Mouse (Mus musculus) gastrocnemius, postnatal 4 days (tissue): Measurements from ENCODE around the gene Ppfia1. TPM values are rescaled to one million over a fixed set of nuclear protein-coding genes. Genes with fewer than 3 reads are reported as not detected.

ENCODE experiments used
- DNase-seq, 2 experiments: peaks; one replicate each; pipeline ENCODE4 v3.0.0; 2021 to 2022; ENCODE audit warnings: low spot score in 2 of 2, mixed read lengths in 2 of 2
- total RNA-seq, 2 experiments: library from RNA; stranded (reverse); gene quantifications; 2 replicates each; pipeline ENCODE4 v1.2.3; 2021

Gene Ppfia1
- total RNA-seq, 2 experiments from 2014 or later = 43.2 to 51.8 TPM

GRCm38 (mm10) chr7:144490201-144490873 lies 63.2 kb downstream of the Ppfia1 start:
- DNase-seq = no peak

GRCm38 (mm10) chr7:144489067-144489774 lies 64.3 kb downstream of the Ppfia1 start:
- DNase-seq = peak in 1 of 2 experiments; percentile 25

GRCm38 (mm10) chr7:144480314-144480713 lies 73.2 kb downstream of the Ppfia1 start:
- no peak for DNase-seq

- DNase-seq = no peak
Measured at GRCm38 (mm10) chr7:144479569-144479968, 74.0 kb downstream of the Ppfia1 start.

GRCm38 (mm10) chr7:144475741-144476140 lies 77.8 kb downstream of the Ppfia1 start:
- DNase-seq = no peak

DNA sequence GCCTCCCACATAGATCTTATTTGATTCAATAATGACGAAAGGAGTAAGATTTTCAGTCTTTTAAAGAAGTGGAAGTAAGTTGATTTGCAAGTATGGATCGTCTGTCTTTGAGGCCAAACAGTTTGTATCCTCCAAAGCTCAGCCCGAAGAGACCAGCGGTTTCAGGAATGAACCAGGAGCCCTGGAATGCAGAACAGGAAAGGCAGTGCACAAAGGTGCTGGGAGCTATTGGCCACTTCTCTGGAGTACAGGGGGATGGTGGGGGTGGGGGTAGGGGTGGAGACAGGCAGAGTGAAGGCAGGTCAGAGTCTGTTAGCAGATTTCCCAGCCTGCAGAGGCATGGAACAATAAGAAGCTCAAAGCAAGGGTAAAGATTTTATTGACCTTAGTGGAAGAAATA lies 80.0 kb downstream of the Ppfia1 start:
- no peak for DNase-seq

DNA sequence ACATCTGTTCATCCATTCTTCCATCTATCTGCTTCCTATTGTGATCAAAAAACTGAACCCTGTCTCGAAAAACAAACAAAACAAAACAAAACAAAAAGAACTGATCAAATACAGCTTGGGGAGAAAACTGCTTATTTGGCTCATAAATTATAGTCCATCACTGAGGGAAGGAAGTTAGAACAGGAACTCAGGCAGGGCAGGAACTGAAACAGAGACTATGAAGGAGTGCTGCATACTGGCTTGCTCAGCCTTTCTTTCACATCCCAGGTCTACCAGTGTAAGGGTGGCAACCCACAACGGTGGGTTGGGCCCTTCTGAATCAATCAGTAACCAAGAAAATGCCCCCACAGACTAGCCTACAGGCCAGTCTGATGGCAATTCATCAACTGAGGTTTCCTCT lies 82.4 kb downstream of the Ppfia1 start:
- no peak for DNase-seq

DNA sequence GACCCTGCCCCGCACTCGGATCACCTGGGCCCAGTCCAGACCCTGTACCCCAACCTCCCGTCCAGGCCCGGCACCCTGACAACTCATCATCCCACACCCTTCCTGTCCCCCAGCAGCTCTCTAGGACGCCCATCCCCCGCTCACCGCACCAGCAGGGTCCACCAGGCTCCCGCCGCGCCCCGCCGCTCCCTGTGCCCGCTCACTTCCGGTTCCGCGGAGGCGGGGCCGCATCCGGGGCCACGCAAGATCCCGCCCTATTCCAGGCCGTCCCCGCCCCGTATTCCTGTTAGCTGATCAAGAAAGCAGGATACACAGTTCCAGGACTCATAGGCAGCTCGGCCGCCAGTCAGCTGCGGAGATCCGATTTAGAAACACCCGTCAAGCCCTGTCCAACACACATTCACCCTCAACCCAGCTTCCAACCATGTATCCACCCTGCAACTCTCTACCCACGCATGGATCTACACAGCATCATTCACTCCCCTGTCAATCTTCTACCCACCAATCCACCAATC lies 82.9 kb downstream of the Ppfia1 start, which contains the start of gene Cttn:
Gene Cttn (minus strand): TSS at position 465 of the 515 bp plus-strand sequence.
- peak; percentile 88 for DNase-seq

GRCm38 (mm10) chr7:144469908-144470544 lies 83.5 kb downstream of the Ppfia1 start:
- peak in 1 of 2 experiments; percentile 22 for DNase-seq

DNA sequence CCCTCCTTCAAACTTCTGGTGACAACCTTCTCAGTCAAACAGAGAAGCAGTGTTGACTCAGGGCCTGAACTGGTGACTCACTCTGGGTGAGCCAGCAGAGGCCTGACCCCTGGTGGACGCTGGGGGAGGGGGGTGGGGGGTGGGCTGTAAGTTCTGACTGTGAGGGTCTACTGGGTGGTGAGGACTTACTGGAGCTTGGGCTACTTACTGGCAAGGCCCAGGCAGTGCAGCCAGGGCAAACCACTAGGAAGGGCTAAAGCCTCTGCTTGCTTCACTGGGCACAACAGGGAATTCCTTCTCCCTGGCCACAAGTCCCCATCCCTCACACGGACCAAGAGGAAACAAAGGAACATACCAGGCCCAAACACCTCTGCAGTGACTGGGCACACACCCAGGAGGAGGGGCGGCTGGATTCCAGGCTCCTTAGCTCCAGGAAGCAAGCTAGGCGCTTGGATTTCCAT lies 84.3 kb downstream of the Ppfia1 start:
- DNase-seq = peak in 1 of 2 experiments; percentile 27

- DNase-seq = no peak
Measured at GRCm38 (mm10) chr7:144468741-144469140, 84.8 kb downstream of the Ppfia1 start.

DNA sequence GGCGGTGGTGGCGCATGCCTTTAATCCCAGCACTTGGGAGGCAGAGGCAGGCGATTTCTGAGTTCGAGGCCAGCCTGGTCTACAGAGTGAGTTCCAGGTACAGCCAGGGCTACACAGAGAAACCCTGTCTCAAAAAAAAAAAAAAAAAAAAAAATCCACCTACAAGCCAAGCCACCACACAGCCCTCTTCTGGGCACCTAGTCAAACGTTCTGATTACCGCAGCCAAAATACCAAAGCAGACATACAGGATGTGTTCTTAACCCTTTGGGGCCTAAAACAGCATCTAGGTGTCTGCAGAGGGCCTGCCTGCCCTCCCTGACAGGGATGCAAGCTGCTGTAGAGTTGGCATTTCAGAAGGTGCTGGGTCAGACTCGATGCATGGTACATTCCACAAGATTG lies 91.0 kb downstream of the Ppfia1 start:
- DNase-seq = no peak

DNA sequence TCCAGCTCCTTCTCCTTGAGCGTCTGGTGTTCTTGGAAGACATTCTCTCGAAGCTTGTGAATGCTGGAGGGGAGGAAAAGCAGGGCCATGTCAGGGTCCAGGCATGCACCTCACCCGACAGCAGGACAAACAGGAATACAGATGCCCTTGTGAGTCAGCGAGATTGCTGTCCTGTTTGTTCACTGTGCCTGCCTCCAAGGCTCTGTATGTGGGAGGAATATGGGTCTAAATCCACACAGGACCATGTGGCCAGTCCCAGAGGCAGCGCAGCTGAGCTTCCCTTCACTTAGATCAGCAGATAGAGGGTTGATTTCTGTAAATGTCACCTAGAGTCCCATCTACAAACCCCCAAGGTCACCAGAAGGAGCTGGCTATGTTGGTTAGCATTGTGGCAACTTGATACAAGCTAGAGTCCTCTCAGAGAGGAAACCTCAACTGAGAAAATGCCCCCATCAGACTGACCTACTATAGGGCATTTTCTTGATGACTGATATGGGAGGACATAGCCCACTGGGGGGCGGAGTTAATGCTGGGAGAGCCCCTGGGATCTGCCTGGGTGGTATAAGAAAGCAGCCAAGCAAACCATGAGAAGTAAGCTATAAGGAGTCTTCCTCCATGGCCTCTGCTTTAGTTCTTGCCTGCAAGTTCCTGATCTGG lies 92.2 kb downstream of the Ppfia1 start:
- no peak for DNase-seq

DNA sequence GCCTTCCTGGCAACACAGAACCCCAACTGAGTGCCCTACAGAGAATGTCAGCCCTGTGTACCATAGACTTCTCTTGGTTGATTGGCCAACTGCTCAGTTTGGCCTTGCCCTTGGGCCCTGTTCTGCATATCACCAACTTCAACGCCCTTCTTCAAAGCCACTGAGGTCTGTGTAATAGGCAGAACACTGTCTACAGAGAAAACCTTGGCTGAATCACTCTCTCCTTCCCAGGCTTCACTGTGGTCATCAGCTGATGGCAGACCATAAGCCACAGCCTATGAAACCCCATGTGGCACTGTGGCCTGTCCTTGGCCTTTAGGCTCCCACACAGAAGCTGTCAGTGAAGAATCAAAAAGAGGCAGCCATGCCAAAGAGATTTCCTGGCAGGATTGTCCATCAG lies 94.6 kb downstream of the Ppfia1 start:
- DNase-seq = no peak

- no peak for DNase-seq
Measured at GRCm38 (mm10) chr7:144450661-144451060, 102.9 kb downstream of the Ppfia1 start.

DNA sequence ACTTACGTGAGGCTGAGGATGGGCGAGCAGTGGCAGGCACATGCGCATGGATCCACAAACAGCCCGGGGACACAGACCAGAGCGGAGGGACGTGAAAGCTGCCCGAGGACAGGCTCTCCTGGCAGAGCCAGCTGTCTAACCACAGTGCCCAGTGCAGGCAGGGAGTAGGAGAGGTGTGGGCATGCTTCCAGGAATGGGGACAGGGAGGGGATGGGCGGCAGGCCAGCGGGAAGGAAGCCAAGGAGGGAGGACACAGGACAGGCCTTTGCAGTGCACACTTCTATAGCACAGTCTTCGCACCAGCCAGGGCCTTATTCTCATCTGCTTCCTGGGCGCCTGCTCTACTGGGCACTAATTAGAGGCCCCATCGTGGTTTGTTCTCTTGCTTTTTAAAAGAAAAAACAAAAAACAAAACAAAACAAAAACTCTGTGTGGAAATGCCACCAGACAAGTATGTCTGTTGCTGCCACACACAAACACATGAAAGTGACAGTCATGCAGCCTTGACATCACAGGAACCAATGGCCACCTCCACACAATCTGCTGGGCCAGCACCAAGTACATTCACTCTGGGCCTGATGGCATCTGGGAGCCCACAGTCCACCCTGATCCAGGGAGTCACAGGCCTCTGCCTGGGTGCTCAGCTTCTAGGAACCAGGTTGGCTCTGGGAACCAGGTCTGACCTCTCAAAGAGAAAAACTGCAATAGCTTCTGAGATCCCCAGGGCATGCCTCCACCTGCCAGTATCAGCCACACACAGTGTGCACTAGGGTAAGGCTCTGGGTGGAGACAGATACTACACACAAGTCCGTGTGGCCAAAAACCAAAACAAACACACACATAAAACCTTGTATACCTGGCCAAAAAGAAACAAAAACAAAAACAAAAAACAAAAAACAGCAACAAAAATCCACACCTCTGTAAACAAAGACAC lies 103.6 kb downstream of the Ppfia1 start:
- peak; percentile 58 to 82 for DNase-seq

- no peak for DNase-seq
Measured at GRCm38 (mm10) chr7:144448186-144448585, 105.3 kb downstream of the Ppfia1 start.

- no peak for DNase-seq
Measured at GRCm38 (mm10) chr7:144447146-144447545, 106.4 kb downstream of the Ppfia1 start.

DNA sequence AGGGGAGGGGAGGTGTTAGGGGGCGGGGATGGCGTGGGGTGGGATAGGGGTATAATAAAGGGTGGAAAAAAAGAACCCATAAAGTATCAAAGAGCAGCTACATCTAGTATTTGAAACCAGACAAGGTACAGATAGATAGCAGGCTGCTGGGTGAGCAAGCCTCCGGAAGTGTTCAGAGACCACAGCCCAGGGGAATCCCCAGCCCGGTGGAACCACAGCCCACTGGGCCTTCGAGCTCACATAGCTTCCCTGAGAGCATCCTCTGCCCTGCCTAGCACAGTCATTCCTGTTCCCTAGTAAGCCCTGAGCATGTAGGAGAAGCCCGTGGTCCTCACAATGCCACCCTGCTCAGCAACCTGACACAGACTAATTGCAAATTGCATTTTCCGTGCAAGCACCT lies 108.7 kb downstream of the Ppfia1 start:
- DNase-seq = no peak

- DNase-seq = no peak
Measured at GRCm38 (mm10) chr7:144441976-144442375, 111.6 kb downstream of the Ppfia1 start.
